Mouse (Mus musculus): ENCODE results near the gene Tmem42.

- no peak for TF ChIP-seq POLR2A (IDR thresholded peaks at IDR 0.05; ENCODE audit: insufficient read depth, low read depth, low read length)
- no peak for TF ChIP-seq CTCF (IDR thresholded peaks at IDR 0.05; ENCODE audit: insufficient read depth, low read depth, low read length)
Measured at GRCm38 (mm10) chr9:123047665-123048064, 26.5 kb downstream of the Tmem42 start.
